Mouse (Mus musculus): ENCODE results near the gene Ccdc160. TPM values are rescaled to one million over a fixed set of nuclear protein-coding genes. Genes with fewer than 3 reads are reported as not detected.
A peak's percentile ranks its signal among the peaks of the same experiment; 100 is the strongest.

Ccdc160 gene
- polyA plus RNA-seq (2011; ENCODE audit: insufficient read depth, insufficient read length, low read depth, missing spikeins) = 4.3 and 6.0 TPM in 2 replicates

DNA sequence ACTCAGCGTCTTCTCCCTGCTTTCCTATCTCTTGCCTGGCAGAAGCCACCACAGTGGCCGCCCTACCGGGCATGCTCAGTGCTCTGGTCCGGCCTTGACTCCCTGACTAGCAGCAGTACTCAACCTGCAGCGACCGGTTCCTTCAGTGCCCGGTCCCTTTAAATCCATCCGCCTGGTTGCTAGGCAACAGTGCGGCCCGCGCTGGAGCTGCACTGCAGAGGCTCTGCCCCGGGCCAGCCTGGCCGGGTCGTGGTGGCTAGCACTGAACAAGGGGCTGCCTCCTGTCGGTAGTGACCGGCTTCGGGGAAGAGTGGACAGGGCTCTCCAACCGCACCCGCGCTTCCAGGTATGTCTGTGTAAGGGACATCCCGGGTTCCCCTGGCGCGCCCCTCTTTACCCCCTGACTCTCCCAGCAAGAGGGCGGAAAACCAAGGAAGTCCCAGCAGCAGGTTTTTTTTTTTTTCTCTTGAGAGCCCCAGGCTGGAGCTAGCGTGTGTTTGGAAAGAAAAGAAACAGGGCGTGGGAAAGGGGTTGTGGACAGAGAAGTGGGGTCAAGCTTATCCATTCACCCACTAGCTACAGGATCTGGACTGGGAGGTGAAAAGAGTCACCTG lies at the start of gene Ccdc160:
Gene Ccdc160, plus strand, starts transcription at position 221 of the 614 bp plus-strand sequence.
- H3K9ac ChIP-seq (ENCODE audit: low read depth, poor library complexity, severe bottlenecking) = peak within 1 kb of the TSS; percentile 21; the same call in 1 of the 2 replicates
- no peak for TF ChIP-seq POLR2A (IDR thresholded peaks at IDR 0.05; ENCODE audit: insufficient read depth, low read length)
- no peak for TF ChIP-seq EP300 (IDR thresholded peaks at IDR 0.05; ENCODE audit: insufficient read depth, low read depth, low read length)
- no peak for TF ChIP-seq CTCF (IDR thresholded peaks at IDR 0.05; ENCODE audit: low read depth, low read length)
- peak within 1 kb of the TSS; percentile 69 for H3K27ac ChIP-seq (ENCODE audit: insufficient read depth, low read length)
- peak within 1 kb of the TSS; percentile 59 for H3K4me3 ChIP-seq (ENCODE audit: low read depth, low read length)
- H3K36me3 ChIP-seq (ENCODE audit: control insufficient read depth, insufficient read depth, low read length, poor library complexity, severe bottlenecking) = no peaks in the 10 kb centered on the region
- H3K9me3 ChIP-seq (replicated peaks; ENCODE audit: control insufficient read depth, insufficient read depth, low read length, poor library complexity, severe bottlenecking) = no peaks in the 10 kb centered on the region
- H3K27me3 ChIP-seq (ENCODE audit: control insufficient read depth, insufficient read depth, low read length, poor library complexity, severe bottlenecking) = no peaks in the 10 kb centered on the region
- no peaks in the 10 kb centered on the region for H3K4me1 ChIP-seq (ENCODE audit: control insufficient read depth, insufficient read depth, low read length)

DNA sequence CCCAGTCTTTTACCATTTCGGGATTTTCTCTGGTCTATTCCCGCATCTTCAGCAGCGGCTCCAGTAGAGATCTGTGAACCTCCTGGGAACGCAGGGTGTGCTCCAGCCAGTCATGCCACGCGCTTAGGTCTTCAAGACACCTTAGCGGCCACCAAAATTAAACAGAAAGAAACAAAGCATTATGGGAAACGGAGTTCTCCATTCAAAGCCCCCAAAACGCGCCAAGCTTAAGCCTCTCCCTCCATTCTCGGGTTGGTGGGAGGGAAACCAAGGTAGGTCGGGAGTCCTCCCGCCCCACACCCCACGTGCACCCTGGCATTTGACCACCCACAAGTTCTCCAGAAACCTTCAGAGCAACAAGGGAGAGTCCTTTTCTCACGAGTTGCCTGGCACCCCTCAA lies 47.2 kb upstream of the Ccdc160 start:
- H3K4me3 ChIP-seq (ENCODE audit: low read depth, low read length) = peak overlapping the region; percentile 87
- TF ChIP-seq POLR2A (IDR thresholded peaks at IDR 0.05; ENCODE audit: insufficient read depth, low read length) (no peak), EP300 (IDR thresholded peaks at IDR 0.05; ENCODE audit: insufficient read depth, low read depth, low read length) (no peak), CTCF (IDR thresholded peaks at IDR 0.05; ENCODE audit: low read depth, low read length) (no peak)
- peak overlapping the region; percentile 82 for H3K9ac ChIP-seq (ENCODE audit: low read depth, poor library complexity, severe bottlenecking)
- H3K27ac ChIP-seq (ENCODE audit: insufficient read depth, low read length) = peak overlapping the region; percentile 92
- H3K4me1 ChIP-seq (ENCODE audit: control insufficient read depth, insufficient read depth, low read length) = no peaks in the 10 kb centered on the region
- no peaks in the 10 kb centered on the region for H3K9me3 ChIP-seq (replicated peaks; ENCODE audit: control insufficient read depth, insufficient read depth, low read length, poor library complexity, severe bottlenecking)
- H3K27me3 ChIP-seq (ENCODE audit: control insufficient read depth, insufficient read depth, low read length, poor library complexity, severe bottlenecking) = no peaks in the 10 kb centered on the region
- peaks cover 18% of the 10 kb centered on the region for H3K36me3 ChIP-seq (ENCODE audit: control insufficient read depth, insufficient read depth, low read length, poor library complexity, severe bottlenecking)

DNA sequence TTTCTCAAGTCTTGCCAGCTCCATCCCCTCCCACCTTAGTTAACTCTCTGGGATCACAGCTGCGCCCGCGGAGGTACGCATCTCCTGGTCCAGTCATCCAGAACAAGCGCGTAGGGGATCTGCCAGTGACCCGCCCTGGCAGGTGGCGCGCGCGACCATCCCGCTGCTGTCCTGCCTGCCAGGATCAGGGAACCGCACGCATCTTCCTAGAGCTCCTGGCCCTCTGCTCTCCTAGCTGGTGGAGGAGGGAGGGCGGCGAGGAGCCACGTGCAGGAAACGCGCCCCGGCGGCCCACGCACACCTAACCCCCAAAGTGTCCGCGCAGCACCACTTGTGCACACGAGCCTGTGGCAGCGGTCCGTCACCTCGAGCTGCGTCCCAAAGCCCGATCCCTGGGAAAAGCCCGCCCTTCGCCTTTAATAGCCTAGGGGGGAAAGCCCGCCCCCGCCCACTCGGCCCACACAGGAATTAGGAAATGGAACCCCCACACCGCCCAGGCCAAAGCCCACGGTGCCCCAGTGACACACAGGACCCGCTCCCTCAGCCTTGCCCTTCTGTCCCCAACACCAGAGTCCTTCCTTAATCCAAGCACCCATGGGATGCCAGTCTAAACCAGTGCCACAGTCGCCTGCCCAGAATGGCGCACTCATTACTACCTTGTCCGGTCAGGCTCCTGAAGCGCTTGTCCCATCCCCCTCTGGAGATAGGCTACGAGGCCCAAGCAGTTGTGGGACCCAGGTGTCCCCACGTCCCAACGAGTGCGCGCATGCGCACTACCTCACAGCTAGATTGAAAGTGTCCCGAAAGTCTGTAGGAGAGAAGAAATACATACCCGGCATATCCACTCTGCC lies 46.6 kb upstream of the Ccdc160 start:
- peak overlapping the region; percentile 92 for H3K27ac ChIP-seq (ENCODE audit: insufficient read depth, low read length)
- H3K36me3 ChIP-seq (ENCODE audit: control insufficient read depth, insufficient read depth, low read length, poor library complexity, severe bottlenecking) = peaks cover 17% of the 10 kb centered on the region
- TF ChIP-seq POLR2A (IDR thresholded peaks at IDR 0.05; ENCODE audit: insufficient read depth, low read length) (peak; percentile 24), EP300 (IDR thresholded peaks at IDR 0.05; ENCODE audit: insufficient read depth, low read depth, low read length) (0 out of 2 replicates have a peak, but pooled peaks have one; percentile 22), CTCF (IDR thresholded peaks at IDR 0.05; ENCODE audit: low read depth, low read length) (no peak)
- H3K9ac ChIP-seq (ENCODE audit: low read depth, poor library complexity, severe bottlenecking) = peak overlapping the region; percentile 82
- peak overlapping the region; percentile 87 for H3K4me3 ChIP-seq (ENCODE audit: low read depth, low read length)
- peaks cover under 1% of the 10 kb centered on the region for H3K4me1 ChIP-seq (ENCODE audit: control insufficient read depth, insufficient read depth, low read length)
- H3K27me3 ChIP-seq (ENCODE audit: control insufficient read depth, insufficient read depth, low read length, poor library complexity, severe bottlenecking) = no peaks in the 10 kb centered on the region
- H3K9me3 ChIP-seq (replicated peaks; ENCODE audit: control insufficient read depth, insufficient read depth, low read length, poor library complexity, severe bottlenecking) = no peaks in the 10 kb centered on the region

DNA sequence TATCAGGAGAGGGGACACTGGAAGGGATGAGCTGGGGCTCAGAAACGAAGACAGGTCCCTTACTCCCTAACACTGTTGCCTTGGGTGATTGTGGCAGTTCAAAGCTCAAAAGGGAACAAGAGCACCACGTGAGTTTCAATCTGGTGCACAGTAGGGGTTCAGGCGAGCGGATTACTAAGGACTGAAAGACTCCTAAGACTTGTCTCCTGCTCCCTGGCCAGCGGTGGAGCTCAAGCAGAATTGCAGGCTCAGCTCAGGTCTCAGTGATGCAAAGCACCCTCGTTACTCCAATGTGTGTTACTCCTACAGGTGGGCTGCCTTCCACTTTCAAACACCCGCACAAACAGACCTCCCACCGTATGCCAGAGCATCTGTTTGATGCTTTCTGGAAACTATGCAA lies 45.5 kb upstream of the Ccdc160 start:
- peaks cover 1% of the 10 kb centered on the region for H3K4me1 ChIP-seq (ENCODE audit: control insufficient read depth, insufficient read depth, low read length)
- H3K27me3 ChIP-seq (ENCODE audit: control insufficient read depth, insufficient read depth, low read length, poor library complexity, severe bottlenecking) = no peaks in the 10 kb centered on the region
- peak overlapping the region; percentile 92 for H3K27ac ChIP-seq (ENCODE audit: insufficient read depth, low read length)
- H3K36me3 ChIP-seq (ENCODE audit: control insufficient read depth, insufficient read depth, low read length, poor library complexity, severe bottlenecking) = peaks cover 17% of the 10 kb centered on the region
- H3K4me3 ChIP-seq (ENCODE audit: low read depth, low read length) = peak overlapping the region; percentile 27; the same call in 1 of the 2 replicates
- peak overlapping the region; percentile 82 for H3K9ac ChIP-seq (ENCODE audit: low read depth, poor library complexity, severe bottlenecking)
- TF ChIP-seq EP300 (IDR thresholded peaks at IDR 0.05; ENCODE audit: insufficient read depth, low read depth, low read length) (peak; percentile 95), POLR2A (IDR thresholded peaks at IDR 0.05; ENCODE audit: insufficient read depth, low read length) (no peak)
- no peaks in the 10 kb centered on the region for H3K9me3 ChIP-seq (replicated peaks; ENCODE audit: control insufficient read depth, insufficient read depth, low read length, poor library complexity, severe bottlenecking)

DNA sequence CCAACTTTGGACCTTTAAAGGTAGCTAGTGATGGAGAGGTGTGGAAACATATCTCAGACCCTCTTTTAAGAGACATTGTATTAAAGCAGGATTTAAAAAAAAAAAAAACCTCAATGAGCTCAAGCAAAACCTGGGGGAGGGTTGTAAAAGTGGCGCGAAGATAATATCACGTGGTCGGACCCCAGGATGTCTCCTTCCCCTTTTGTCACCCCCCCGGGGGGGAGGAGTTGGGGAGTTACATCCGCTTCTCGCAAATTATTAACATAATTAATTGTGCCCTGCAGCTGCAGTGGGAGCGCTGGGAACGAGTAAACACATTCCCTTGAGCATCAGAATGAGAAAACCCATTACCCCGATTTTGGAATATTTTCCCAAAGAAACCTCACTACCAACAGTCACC lies 45.1 kb upstream of the Ccdc160 start:
- Histone ChIP-seq H3K27ac (ENCODE audit: insufficient read depth, low read length) (peak overlapping the region; percentile 92), H3K4me1 (ENCODE audit: control insufficient read depth, insufficient read depth, low read length) (peaks cover 1% of the 10 kb centered on the region), H3K9ac (ENCODE audit: low read depth, poor library complexity, severe bottlenecking) (peak overlapping the region; percentile 56; the same call in 1 of the 2 replicates), H3K36me3 (ENCODE audit: control insufficient read depth, insufficient read depth, low read length, poor library complexity, severe bottlenecking) (peaks cover 17% of the 10 kb centered on the region), H3K9me3 (replicated peaks; ENCODE audit: control insufficient read depth, insufficient read depth, low read length, poor library complexity, severe bottlenecking) (no peaks in the 10 kb centered on the region), H3K27me3 (ENCODE audit: control insufficient read depth, insufficient read depth, low read length, poor library complexity, severe bottlenecking) (no peaks in the 10 kb centered on the region), H3K4me3 (ENCODE audit: low read depth, low read length) (no peak overlapping the region)
- TF ChIP-seq EP300 (IDR thresholded peaks at IDR 0.05; ENCODE audit: insufficient read depth, low read depth, low read length) (peak; percentile 95), POLR2A (IDR thresholded peaks at IDR 0.05; ENCODE audit: insufficient read depth, low read length) (no peak), CTCF (IDR thresholded peaks at IDR 0.05; ENCODE audit: low read depth, low read length) (no peak)
